Mouse (Mus musculus) 3T3-L1 (cell line): ENCODE results near the gene Arfgap2.
A peak's percentile ranks its signal among the peaks of the same experiment; 100 is the strongest.

Source experiments
- DNase-seq: peaks from one replicate; pipeline ENCODE4 v3.0.0-alpha.2; 2015; ENCODE audit warnings: low read depth, low spot score

Arfgap2 gene

DNA sequence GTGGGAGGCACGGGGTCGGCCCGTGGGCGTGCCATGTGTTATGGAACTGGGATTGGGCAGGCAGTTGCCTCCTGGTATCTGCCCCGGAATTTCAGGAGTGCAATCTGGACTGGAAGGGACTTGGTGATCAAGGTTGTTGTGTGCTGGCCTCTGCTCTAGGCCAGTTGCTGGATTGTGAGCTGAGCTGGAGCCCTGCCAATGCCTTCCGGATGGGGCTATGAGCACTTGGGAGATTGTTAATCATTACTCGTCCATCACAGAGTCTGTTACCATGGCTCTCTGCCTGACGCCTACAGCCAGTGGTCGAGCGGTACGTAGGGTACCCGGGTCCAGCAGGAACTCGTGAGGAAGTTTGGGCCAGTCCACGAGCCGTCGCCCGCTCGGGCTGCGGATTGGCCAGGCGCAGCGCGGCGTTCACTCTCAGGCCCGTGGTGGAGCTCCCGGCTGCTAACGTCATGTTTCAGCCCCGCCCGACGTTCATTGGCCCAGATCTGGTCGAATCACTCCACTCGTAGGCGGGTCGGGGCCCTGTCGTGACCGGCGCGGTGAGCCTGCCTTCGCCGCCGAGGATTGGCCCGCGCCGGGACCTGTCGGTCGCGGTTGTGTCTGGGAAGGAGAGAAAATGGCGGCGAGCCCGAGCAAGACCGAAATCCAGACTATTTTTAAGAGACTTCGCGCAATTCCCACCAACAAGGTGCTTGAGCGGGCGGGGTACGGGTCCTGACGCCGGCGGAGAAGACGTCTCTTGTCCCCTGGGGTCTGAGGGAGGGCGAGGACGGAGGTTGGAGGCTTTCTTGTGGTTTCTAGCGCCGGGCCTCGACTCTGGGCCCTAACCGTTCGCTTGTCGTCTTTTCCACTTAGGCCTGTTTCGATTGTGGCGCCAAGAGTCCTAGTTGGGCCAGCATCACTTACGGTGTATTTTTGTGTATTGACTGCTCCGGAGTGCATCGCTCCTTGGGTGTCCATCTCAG lies at the start of gene Arfgap2:
Gene Arfgap2 (plus strand): TSS at position 264 of the 971 bp plus-strand sequence.
- DNase-seq, result peak; percentile 99

- DNase-seq, result no peak
These were observed 47.7 kb upstream of the Arfgap2 start for GRCm38 (mm10) chr2:91217032-91217431.

DNA sequence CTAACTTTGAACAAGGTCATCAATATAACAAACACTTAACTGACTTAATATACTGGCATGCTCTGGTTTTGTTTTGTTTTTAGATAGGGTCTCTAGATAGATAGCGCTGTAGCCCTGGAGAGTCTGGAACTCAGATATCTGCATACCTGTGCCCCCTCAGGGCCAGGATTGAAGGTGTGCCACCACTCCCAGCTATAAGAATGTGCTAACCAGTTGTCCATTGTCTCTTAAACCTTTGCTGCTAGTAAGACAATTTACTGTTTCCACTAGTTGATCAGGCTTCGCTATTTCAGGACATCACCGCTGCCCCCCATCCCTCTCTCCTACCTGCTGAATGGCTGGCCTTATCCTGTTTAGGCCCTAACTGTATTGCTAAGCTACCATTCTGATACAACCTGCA lies 44.3 kb upstream of the Arfgap2 start:
- DNase-seq, result no peak

DNA sequence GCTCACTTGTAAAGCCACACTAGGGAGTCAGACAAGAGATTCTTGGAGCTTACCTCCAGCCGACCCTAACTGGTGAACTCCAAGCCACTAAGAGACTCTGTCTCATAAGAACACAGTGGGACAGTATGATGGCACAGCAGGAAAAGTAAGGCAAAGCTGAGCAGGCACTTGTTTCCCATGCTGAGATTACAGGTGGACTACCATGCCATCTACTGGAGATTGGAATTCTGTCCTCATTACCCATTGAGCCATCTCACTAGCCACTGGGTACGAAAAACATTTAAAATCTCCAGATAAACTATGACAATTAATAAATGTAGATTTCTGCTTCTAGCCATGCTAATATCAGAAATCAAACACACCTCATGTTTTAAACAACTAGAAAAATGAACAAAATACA lies 41.2 kb upstream of the Arfgap2 start:
- peak; percentile 40 for DNase-seq

DNA sequence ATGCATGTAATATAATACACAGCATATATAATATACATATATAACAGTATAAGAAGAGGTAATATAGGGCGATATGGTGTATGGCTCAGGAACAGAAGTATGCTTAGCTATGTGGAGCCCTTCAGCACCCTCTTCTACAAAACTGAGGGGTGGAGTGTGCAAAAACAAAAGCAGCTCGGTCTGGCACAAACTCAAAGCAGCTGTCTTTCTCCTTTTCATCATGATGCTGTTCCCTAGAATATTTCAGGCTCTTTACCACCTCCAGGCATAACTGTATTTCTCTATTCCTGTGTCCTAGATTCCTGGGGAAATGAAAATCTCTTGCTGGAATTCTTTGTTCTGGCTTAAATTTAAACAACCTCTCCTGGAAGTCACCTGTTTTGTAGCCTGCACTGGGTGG lies 35.0 kb upstream of the Arfgap2 start:
- DNase-seq, result no peak

DNA sequence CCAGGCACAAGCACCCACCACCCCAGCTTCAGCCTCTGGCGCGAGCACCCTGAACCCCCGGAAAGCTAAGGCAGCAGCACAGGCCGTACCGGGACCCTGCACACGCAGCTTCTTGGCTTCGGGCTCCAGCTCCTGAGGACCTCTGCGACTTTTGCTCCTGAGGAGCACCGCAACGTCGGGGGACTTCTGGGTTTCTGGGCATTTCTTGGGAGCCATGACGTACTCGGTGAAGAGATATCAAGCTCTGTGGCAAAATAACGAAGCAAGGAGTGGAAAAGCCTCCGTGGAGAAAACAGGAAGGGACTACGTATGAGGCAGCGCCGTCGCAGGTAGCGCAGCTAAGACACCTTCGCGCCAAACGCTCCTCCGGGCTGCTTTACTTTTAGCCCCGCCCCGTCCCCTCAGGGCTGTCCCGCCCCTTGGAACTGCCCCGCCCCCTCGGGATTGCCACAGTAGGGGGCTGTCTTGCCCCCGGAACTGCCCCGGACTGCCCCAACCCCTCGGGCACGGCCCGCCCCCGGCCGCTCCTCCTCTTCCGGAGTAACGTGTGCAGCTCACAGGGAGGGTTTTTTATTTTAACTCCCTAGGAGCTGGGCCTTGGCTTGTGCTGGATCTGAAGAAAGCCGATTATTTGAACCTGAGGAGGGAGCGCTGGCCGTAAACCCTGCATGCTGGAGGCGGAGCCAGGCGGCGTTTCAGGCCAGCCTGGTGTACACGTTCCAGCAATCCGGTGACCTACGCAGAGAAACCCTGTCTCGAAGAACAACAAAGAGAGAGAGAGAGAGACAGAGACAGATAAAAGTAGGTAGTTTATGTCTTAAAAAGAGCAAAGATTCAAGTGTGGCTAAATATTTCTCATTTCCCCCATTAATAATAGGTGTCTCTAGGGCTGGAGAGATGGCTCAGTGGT lies 27.9 kb upstream of the Arfgap2 start, which contains the start of gene Ddb2:
Gene Ddb2 (minus strand): TSS at position 382 of the 910 bp plus-strand sequence.
- DNase-seq, result peak; percentile 97

DNA sequence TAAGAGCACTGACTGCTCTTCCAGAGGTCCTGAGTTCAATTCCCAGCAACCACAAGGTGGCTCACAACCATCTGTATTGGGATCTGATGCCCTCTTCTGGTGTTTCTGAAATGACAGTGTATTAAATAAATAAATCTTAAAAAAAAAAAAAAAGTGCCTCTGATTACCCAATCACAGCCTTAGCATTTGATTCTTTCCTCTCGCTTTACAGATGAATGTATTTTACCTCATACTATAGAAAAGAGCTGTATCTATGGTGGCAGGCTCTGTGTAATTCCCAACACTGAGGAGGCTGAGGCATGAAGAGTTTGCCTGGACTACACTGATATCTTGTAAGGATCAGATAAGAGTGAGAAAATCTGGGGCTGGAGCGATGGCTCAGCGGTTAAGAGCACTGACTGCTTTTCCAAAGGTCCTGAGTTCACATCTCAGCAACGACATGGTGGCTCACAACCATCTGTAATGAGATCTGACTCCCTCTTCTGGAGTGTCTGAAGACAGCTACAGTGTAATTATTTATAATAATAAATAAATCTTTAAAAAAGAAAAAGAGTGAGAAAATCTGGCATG lies 27.2 kb upstream of the Arfgap2 start:
- DNase-seq, result peak; percentile 72

GRCm38 (mm10) chr2:91242547-91242946 lies 22.2 kb upstream of the Arfgap2 start:
- peak; percentile 77 for DNase-seq

GRCm38 (mm10) chr2:91243416-91243815 lies 21.4 kb upstream of the Arfgap2 start:
- peak; percentile 86 for DNase-seq

- no peak for DNase-seq
These were observed 20.1 kb upstream of the Arfgap2 start for GRCm38 (mm10) chr2:91244557-91245228.

DNA sequence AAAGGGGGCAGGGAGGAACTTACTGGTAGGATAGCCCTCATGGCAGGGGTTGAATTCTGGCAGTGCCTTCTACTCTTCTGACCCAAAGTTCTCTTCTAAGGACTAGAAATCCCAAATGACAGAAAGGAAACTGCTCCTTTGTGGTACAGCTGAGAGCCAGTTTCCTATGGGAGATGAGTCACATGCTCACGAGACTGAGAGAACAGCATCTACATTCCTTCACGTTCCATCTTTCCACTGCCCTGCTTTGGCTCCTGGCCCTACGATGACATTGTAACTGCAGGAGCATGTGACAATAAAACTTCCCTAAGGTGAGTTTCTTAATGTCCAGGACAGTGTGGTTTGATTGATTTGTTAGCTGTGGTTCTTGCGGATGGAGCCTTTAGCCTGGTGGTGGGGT lies 16.4 kb upstream of the Arfgap2 start:
- DNase-seq, result peak; percentile 90

- DNase-seq, result no peak
These were observed 12.8 kb upstream of the Arfgap2 start for GRCm38 (mm10) chr2:91252001-91252400.

GRCm38 (mm10) chr2:91252512-91252911 lies 12.3 kb upstream of the Arfgap2 start:
- no peak for DNase-seq

GRCm38 (mm10) chr2:91254725-91255380 lies 9.9 kb upstream of the Arfgap2 start:
- DNase-seq, result no peak

DNA sequence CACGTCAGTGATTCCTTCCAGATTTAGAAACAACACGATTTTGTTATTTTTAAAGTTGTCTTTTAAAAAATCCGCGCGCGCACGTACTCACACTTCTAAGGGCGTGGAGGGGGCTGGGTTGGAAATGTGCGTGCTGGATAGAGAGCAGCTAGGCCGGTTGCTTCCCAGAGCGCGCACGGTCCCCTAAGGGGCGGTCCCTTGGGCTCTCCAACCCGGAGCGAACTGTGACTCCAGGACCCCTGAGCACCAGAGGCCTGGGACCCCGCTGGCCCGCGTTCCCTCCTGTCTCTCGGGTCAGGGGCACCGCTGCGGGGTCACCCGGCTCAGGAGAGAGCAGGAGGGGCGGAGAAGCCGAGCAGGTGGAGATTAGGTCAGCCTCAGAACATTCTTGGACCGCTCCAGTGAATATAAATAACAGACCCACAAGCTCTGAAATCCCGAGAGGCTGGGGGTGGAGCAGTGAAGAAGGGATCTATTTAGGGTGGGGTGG lies 9.1 kb upstream of the Arfgap2 start, which contains the start of gene Pacsin3:
Gene Pacsin3 (plus strand): TSS at position 294 of the 490 bp plus-strand sequence.
- no peak for DNase-seq

DNA sequence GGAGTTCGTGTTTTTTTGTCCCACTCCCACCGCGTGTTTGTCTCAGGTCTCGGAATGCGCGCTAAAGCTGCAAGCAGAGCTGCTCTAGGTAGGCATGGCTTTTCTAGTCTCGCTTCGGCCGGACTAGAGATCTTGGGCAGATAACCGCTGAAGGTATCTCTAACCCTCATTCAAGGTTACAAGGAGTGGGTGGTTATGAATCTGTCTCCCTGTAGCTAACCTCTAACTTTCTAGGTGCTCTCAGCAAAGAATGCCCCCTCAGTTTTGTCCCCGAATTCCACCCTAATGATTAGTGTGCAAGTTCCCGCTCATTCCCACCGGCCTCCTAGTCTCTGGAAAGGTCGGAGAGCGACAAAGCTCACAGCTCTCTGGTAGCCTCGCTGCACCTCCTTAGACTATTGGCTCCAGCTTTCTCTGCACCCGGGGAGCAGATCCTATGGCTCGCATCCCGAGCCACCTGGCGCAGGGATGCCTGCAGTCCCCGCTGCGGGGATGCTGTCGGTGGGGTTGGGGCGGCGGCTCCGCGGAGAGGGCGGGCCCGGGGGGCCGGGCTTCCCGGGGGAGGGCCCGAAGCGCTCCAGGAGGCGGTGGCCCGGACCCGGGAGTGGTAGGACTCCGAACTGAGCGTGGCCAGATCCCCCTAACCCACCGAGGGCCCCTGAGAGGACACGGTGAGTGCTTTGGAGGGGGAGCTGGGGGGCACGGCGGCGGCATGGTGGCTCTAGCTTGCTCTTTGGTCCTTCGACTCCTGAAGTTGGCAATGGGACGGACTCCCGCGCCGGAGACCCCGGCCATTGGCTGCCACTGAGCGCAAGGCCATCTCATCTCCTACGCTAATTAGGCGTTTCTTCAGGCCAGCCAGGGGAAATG lies 8.3 kb upstream of the Arfgap2 start:
- peak; percentile 71 for DNase-seq

DNA sequence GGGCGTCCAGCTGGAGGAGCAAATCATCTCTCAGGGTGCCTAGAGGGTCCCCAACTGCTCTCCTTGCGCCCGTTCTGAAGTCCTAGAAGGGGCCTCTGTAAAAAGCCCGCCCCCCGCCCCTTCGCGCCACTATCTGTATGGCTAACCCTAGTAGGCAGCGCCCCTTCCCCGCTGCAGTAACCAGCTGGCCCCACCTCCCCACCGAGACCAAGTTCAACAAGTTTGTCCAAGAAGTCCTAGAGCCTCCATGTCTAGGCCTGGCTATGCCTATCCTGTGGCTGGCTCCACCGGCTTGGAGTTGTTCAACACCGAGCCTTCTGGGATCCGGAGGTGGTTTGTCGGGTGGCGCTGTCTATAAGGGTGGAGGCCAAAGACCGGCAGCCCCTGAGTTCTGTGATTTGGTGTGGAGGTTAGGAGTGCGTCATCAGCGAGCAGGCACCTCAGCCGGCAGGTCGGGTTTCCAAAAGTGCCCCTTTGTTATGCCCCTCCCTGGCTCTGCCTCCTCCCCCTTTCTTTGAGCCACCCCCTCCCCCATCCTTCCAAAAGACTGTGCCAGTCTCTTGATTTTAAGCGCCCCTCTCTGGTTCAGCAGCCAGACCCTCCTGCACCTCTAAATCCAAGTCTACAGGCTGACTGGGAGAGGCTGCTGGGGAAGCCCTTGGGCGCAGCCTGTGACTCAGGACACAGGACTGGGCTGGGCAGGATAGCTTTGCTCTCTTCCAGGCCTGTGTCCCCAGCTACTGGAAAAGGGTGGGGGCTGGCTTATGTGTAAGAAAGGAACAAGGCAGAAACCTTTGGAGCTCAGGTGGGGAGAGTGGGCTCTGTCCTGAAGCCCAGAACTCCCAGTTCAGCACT lies 7.4 kb upstream of the Arfgap2 start:
- DNase-seq, result peak; percentile 74

- DNase-seq, result no peak
These were observed 6.7 kb upstream of the Arfgap2 start for GRCm38 (mm10) chr2:91258054-91258453.
